Mouse (Mus musculus) erythroid progenitor cell, adult 5-6 weeks (primary cell): ENCODE measurements around the gene Adcy7. TPM values are rescaled to one million over a fixed set of nuclear protein-coding genes. Genes with fewer than 3 reads are reported as not detected.

Experiments used
- ATAC-seq: replicated peaks from 2 replicates; pipeline ENCODE4 v1.8.0; 2016; ENCODE audit warnings: moderate number of reproducible peaks, mild to moderate bottlenecking, moderate TSS enrichment, inconsistent platforms; ENCODE audit not compliant: poor library complexity, low FRiP score, severe bottlenecking
- total RNA-seq, 2 experiments: library from RNA; stranded (forward) in 1 of 2; stranded (reverse) in 1 of 2; fragments of 150-400 nt in 1 of 2; fragments of 186-747, 209-891 nt in 1 of 2; gene quantifications; 2 replicates each; pipeline versions ENCODE4 v1.2.3 to v1.2.4; 2015 to 2017; ENCODE audit warnings: low replicate concordance in 2 of 2

Adcy7 gene
- total RNA-seq (2015; ENCODE audit: low replicate concordance) = 4.6 and 5.4 TPM in 2 replicates
- 2.4 and 6.3 TPM in 2 replicates for total RNA-seq (2017; ENCODE audit: low replicate concordance)

DNA sequence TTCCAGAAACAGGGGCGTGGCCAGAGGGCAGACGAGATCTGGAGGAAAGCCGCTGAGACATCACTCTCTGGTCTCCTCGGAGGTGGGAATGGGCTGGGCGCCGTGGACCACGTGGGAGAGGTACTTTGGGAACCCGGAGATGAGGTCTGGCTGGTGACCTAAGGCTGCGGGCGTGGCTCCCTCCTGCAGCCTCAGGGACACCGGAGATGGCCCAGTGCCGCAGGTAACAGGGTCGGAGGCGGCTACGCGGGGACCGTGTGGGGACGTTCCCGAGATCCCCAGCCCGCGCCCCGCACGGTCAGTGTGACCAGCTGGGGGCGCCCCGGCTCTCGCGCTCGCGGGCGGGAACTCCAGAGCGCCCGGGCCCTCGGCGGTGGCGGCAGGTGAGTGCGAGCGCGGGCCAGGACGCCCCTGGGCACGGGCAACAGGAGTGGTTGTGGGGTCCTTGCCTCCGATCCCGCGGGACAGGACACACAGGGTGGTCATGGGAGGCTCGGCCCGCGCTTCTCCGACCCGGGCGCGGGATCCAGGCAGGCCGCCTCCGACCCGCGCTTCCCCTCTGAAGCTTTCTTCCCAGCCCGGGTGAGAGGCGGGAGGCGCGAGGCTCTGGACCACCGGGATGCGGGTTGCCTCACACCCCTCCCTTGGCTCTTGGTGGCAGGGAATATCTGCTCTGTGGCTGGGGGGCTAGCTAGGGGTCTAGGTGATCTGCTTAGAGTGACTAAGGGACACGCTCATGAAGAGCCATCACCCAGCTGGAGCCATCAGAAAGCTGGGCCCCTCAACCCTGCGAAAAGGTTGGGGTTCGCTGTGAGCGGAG lies at the start of gene Adcy7:
TSS of gene Adcy7 (plus strand) at position 173 of the 820 bp plus-strand sequence.
- ATAC-seq = peak; percentile 65

DNA sequence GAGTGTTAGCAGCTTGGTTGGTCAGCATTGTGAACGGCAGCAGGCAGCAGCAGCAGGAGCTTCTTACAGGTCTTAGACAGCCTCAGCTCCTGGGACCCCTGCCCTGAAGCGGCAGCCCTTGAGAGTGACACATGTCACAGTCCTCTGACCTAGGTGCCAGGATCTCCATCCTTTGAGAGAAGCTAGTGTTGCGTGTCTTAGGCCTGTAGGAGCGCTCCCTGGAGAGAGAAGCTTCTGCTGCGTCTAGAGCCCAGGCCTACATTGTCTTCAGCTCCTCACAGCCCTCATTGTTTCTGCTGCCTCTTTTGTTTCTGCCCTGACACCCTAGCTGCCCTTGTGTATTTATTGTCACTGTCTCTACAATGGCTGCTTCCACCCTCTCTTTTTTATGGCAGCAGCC lies 46.8 kb upstream of the Adcy7 start:
- ATAC-seq = no peak

DNA sequence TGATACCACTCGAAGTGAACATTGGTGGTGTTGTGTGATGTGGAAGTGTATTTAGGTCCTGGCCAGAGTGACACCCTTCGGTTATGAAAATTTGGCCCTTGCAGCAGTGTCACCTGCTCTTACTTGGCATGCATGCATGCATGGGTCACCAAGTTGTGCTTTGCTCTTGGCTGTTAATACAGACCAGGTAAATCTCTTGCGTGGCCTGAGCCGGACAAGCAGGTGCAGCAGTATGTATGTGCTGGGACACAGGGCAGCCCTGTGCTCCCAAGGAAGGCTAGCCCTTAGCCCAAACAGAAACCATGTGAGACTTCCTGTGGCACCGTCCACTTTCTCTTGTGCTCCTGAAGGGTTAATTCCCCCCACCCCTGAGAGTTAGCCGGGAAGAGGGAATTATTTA lies 44.4 kb upstream of the Adcy7 start:
- ATAC-seq = no peak

DNA sequence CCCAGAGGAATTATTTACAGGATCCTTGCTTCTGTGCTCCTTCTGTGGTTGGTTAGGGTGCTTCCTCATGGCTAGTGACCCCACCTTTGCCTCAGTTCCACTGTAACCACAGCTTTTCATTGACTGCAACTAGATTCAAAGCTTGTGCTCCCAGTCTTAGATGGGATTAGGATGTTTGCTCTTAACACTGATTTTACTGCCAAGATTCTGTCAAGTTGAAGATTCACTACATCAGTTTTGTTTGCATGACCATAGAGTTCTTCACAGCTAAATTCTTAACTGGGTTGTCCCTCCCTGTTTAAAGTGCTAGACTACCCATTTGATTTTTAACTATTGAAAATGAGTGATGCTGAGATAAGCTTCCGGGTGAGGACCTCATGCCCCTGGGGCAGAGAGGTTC lies 43.9 kb upstream of the Adcy7 start:
- no peak for ATAC-seq

DNA sequence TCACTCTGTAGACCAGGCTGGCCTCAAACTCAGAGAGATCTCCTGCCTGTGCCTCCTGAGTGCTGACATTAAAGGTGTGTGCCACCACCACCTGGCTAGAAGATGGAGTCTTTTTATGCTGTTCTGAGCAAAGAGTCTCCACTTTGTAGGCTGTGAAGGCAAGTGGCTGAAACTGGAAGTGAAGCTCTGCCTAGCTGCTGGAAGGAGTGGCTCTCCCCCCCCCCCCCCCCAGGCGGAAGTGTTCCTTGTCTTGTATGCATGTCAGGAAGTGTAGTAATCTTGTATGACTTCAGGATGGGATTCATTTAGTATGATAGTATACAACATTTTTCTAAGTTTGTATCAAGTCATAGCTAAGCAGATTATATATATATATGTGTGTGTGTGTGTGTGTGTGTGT lies 43.4 kb upstream of the Adcy7 start:
- ATAC-seq = no peak

DNA sequence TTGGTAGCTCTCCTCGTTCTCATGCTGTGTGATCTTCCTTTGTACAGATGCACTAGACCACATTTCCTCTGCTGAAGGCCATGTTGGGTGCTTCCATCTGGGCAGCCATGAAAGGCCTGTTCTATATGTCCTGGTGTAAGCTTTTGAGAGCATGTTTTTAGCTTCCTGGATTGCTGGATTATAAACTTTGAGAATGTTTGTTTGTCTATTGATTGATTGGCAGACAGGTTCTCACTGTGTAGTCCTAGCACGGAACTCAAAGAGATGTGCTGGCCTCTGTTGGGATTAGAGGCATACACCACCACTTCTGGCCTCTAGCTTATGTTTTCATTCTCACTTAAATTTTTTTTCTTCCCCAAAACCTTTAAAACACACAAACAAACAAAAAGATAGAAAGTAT lies 35.5 kb upstream of the Adcy7 start:
- ATAC-seq = no peak

DNA sequence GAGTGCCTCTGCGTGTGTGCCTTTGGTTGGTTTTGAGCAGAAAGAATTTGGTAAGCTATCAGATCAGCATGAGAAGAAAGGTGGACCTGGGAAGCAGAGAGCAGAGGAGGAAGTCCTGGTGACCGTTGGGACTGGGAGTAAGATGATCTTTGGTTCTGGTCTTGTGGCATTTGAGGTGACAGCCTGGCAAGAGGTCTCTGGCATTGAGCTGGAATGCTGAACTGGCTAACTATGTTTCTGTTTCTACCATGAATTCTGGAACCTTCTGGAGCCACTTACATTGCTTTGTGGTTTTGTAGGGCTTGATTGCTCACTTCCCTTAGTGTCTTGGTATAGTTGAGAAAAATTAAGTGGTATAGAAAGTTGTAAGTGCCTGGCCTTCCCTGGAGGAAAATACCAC lies 34.6 kb upstream of the Adcy7 start:
- no peak for ATAC-seq

DNA sequence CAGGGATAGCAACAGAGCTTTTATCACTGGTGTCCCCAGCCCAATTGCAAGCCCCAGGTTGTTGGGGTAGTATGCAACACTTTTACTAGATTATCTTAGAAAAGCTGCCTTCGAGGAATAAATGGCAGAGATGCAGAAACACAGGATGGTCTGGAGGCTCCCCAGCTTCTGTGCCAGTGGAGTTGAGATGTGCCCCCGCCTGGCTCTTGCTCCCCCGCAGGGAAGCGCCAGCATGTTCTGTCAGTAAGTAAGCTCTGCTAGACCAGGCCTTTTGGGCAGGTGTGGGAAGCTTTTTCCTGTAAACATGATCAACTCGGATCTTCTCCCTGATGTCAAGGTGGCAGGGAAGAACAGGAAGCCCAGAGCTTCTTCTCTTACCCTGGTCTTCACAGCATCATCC lies 32.9 kb upstream of the Adcy7 start:
- no peak for ATAC-seq

DNA sequence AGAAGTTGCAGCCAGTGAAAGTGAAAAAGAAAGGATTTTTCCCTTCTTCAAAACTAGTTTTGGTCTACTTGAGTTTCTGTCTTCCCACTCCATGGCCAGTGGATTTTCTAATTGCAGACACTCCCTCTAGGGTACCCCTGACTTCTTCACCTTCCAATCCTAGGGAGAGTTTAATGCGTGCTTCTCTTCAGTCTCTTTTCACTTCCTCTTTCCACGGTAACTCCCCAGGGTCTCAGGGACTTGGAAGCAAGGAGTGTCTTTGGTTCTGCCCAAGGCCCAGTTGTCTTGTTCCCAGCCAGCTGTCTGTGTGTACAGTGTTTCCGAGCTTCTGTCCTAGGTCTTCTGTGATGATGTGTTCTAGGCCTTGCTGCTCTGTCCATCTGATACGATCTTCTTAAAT lies 30.3 kb upstream of the Adcy7 start:
- no peak for ATAC-seq

DNA sequence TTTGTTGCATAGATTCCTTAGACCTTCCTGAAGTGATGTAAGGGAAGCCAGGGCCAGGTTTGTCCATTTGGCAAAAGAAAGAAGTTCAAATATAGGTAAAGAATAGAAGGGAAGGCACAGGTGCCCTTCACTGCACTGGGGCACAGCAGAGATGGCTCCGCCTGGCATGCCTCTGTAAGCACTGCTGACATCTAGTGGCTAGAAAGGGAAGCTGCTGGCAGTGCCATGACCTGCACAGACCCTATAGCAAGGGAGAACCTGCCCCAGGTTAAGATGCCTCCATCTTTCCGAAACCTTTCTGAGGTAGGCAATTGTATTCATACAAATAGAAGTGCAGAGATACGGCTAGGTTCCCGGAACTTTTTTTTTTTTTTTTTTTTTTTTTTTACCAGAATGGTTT lies 27.9 kb upstream of the Adcy7 start:
- ATAC-seq = peak; percentile 94

DNA sequence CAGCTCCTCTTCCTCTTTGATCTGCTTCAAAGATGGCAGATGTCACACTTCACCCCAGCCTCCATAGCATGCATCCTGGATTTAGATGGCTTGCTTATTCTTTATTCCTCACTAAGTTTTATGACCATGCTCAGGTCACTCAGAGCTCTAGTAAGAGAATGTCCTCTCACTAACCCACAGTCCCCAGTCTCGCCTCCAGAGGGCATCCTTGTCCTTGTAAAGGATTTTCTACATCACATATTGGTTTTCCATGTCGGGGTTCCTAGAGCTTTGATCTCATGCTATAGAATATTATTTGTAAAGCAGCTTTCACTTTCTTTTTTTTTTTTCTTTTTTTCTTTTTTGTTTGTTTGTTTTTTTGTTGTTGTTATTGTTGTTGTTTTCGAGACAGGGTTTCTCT lies 19.4 kb upstream of the Adcy7 start:
- ATAC-seq = no peak

DNA sequence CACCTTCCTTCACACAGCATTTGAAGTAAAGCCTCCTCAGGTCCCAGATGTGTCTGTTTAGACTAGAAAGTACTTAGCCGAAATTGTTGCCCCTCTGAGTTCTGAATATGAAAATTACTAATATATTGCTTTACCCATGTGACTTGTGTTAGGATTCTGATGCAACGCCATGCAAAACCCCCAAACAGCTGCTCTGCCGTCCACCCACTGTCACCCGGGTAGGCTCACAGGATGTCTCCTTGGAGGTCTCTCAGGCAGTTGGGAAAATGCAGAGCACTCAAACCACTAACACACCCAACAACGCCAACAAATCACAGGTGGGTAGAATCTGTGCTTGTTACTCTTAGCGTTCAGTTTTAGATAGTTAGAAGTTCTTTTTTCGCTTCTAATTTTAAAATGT lies 17.2 kb upstream of the Adcy7 start:
- ATAC-seq = no peak

DNA sequence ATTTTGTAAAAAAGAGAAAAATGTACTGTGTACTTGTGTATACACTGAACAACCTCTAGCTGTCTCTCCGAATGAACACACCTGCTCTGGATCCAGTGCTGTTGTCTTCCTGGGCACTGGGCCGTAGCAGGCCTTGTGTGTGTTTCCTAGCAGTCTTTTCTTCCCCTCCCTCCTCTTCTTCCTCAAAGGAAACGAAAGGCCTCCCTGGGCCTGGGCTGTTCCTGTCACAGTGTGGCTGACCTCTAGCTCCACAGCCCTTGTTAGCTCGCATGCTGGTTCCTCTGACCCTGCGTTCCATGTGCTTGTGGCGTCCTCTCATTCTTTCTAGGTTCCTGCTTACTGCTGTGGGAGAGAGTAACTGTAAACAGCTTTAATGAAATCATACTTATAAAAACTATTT lies 14.2 kb upstream of the Adcy7 start:
- ATAC-seq = no peak

DNA sequence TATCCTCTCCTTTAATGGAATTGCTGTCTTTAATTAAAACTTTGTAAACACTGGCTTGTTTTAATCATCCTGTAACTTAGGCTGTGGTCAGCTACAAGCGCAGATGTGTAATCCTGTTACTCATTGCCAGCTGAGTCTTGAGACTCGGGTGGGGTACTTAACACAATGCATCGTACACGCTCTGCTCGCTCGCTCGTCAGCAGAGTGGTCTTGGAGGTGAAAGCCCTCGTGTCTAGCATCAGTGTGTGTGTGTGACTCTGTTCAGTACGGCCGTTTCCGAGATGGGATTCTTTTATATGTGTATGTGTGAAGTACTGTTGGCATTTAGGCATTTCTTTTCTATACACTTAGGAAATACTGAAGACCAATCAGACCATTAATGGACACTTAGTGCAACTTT lies 13.7 kb upstream of the Adcy7 start:
- no peak for ATAC-seq

DNA sequence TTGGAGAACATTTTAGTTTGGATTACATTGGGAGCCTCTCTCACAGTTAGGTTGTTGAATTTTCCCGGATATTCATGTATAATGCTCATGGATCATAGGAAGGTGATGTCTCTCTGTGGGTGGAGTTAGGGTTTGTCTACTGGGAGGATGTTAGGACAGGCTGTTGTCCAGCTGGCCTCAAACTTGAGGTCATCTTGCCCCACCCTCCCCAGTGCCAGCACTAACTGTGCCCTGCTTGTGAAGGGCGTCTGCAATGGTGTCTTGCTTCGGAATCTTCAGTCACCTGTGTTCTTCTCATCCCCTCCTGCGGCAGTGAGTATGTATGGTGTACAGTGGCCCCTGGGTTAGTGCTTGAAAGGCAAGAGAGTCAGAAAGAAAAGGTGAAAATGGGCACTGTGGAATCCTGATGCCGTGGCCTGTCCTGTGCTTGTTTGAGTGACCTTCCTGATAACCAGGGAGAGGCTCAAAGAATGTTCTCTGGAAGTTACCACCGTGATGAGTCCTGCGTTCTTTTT lies 11.7 kb upstream of the Adcy7 start:
- ATAC-seq = no peak

DNA sequence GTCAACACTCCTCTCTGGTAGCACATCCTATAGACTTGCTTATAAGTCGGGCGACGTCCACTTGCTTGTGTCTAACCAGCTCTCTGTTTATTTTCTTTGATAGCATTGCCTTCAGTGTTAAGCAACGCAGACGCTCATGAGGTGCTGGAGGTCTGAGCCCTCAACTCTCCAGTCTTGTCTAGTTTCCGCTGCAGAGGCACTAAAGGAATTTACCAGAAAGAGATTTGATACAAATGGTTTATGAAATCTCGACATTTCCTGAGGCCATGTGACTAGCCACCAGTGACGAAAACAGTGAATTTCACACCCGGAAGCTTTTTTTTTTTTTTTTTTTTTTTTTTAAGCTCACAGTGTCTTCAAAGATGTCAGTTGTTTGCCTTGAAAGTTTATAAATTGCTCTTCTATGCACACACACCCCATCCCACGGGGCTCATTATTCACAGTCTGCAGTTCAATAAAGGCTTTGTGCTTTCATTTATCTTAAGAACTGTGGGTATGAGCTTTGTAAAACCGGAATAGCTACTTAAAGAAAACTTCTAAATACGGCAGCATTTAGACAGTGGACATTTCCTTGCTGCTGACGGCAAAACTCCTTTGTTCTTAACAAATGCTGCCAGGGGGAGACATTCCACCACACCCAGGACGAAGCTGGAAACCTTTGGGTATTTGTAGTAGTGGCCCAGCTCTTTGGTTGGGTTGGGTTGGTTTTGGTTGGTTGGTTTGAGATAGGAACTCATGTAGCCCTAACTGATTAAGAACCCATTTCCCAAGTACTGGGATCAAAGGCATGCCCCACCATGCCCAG lies 9.2 kb upstream of the Adcy7 start:
- no peak for ATAC-seq

DNA sequence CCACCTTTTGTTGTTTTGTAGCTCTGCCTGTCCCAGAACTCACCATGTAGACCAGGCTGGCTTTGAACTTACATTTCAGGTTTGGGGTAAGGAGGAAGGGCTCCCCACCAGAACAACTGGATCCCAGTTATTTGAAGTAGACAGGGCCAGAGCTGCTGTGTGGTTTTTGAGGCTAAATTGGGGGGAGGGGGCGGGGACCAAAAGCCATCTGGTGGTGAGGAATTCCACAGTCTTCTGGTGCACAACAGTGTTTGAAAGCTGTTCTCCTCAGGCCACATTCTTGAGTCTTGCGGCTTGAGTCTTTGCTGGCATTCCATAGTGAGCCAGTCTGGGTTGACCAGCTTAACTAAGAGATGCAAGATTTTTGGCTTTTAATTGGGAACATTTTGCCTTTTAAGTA lies 6.7 kb upstream of the Adcy7 start:
- no peak for ATAC-seq

DNA sequence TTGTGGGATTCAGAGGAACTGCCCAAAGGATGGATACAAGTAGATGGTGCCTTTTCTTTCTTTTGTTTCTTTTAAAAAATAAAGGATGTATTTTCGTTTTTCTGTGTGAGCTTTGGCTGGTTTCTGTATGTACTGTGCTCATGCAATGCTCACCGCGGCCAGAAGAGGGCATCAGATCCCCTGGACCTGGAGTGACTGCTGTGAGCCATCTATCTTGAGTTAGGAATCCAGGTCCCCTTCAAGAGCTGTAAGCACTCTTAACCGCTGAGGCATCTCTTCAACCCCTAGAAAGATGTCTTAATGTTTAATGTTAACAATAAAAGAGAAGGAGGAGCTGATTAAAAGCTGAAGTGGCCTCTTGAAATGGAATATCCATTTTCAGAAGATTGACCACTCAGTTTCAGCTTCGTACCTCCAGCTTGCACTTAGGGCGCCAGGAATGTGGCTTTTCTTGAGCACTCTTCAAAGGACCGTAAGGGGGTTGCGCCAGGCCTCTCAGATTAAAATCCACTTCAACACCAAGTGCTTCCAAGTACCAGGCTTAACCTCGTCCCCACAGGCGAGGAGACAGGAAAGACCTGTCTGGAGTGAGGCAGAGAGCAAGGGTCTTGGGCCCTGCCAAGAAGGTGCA lies 5.9 kb upstream of the Adcy7 start:
- peak; percentile 76 for ATAC-seq

DNA sequence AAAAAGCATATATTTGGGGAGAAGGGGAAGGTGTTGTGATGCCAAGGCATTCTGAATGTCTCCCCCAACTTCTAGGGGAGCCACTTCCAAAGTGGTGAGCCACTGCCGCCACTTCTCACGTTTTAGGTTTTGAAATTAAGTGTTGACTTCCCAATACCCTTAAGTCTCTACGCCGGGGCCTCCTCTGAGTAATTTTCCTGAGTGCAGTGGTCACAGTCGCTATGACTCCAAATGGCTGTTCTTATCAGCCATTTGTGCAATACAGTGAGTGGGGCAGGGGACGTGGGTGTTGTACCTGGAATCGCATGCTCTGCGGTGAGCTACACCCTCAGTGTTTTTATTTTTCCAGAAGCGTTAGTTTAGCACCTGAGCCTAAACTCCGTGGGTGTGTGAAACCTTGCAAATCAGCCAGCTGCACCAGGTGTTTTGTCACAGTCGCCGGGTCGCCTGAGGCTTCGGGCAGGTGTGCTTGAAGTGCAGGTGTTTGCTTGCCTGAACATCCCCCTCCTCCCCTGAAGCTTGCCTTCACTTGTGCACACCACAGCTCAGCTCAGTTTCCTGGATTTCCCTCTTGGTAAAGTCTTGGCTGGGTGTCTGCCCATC lies 5.3 kb upstream of the Adcy7 start:
- no peak for ATAC-seq
